Mouse (Mus musculus) heart, embryonic 16.5 days (tissue): ENCODE measurements around the gene Prr5l. TPM values are rescaled to one million over a fixed set of nuclear protein-coding genes. Genes with fewer than 3 reads are reported as not detected.
"Not testable (repeated sequence)": the region's sequence is repeated elsewhere in the genome, so short reads cannot be mapped to it uniquely, and the experiment has no call there.

Source experiments
- ATAC-seq: fragments of 200-750 bp; cut with Nextera tagmentation; replicated peaks from 2 replicates; pipeline ENCODE4 v1.8.0; 2017; ENCODE audit warnings: moderate number of reproducible peaks; ENCODE audit not compliant: insufficient read depth, low FRiP score; ENCODE audit errors: extremely low read depth
- H3K27ac ChIP-seq: fragments of 300-500 bp; sonication (generic); 2 replicates; pipeline ENCODE4 v1.5.1; 2014; ENCODE audit warnings: mild to moderate bottlenecking, low read length, control low read depth, moderate library complexity
- H3K27me3 ChIP-seq: fragments of 300-500 bp; sonication (generic); 2 replicates; pipeline ENCODE4 v1.6.1; 2014; ENCODE audit warnings: low read length, mixed read lengths; ENCODE audit not compliant: control insufficient read depth, insufficient read depth
- H3K36me3 ChIP-seq: fragments of 300-500 bp; sonication (generic); 2 replicates; pipeline ENCODE4 v1.6.1; 2014; ENCODE audit not compliant: control insufficient read depth, insufficient read depth
- H3K4me1 ChIP-seq: fragments of 300-500 bp; sonication (generic); 2 replicates; pipeline ENCODE4 v1.6.1; 2014; ENCODE audit warnings: low read length, mixed read lengths; ENCODE audit not compliant: control insufficient read depth, insufficient read depth
- H3K4me2 ChIP-seq: fragments of 300-500 bp; sonication (generic); 2 replicates; pipeline ENCODE4 v1.6.1; 2014; ENCODE audit warnings: low read depth, mild to moderate bottlenecking, control low read depth, low read length
- H3K4me3 ChIP-seq: fragments of 300-500 bp; sonication (generic); 2 replicates; pipeline ENCODE4 v1.5.1; 2014; ENCODE audit warnings: mild to moderate bottlenecking, control low read depth, low read length
- H3K9ac ChIP-seq: fragments of 300-500 bp; sonication (generic); 2 replicates; pipeline ENCODE4 v1.6.1; 2014; ENCODE audit warnings: low read length, control low read depth
- H3K9me3 ChIP-seq: fragments of 300-500 bp; sonication (generic); replicated peaks from 2 replicates; pipeline ENCODE4 v1.6.1; 2016; ENCODE audit warnings: low read length; ENCODE audit not compliant: control insufficient read depth
- WGBS: fragments of 180-500 bp; shearing (Covaris S2); extraction: QIAGEN DNeasy Blood & Tissue Kit; methylation state at CpG from one replicate; pipeline ENCODE4 v1.1.7; 2014; 5-methylcytosine and 5-hydroxymethylcytosine counted together
- polyA plus RNA-seq: library from polyadenylated mRNA; unstranded; fragments of >200 nt; fragmentation: Nextera tagmentation; extraction: Ambion mirVana; gene quantifications from 2 replicates; pipeline ENCODE4 v1.2.1, GENCODE M21; 2015

Gene Prr5l
- polyA plus RNA-seq, 1 experiment from 2014 or later: 6.2 TPM

- Histone ChIP-seq H3K9me3 (no peaks in the 10 kb centered on the region), H3K4me1 (peaks cover 29% of the 10 kb centered on the region), H3K27me3 (no peaks in the 10 kb centered on the region), H3K4me2 (no peak overlapping the region), H3K9ac (no peak overlapping the region), H3K4me3 (no peak overlapping the region), H3K27ac (no peak overlapping the region; the same call in 1 of the 2 replicates), H3K36me3 (no peaks in the 10 kb centered on the region)
- 65% methylated on average over 7 of the region's 7 CpGs for WGBS
- no peak for ATAC-seq
These were observed 130.4 kb downstream of the Prr5l start for GRCm38 (mm10) chr2:101752402-101752801.

- H3K9ac ChIP-seq: no peak overlapping the region
- no peak; the same call in 1 of the 2 replicates for ATAC-seq
- no peak overlapping the region for H3K4me3 ChIP-seq
- no peaks in the 10 kb centered on the region for H3K36me3 ChIP-seq
- WGBS: 20% methylated on average over 4 of the region's 4 CpGs
- no peaks in the 10 kb centered on the region for H3K27me3 ChIP-seq
- H3K4me2 ChIP-seq: peak overlapping the region; percentile 0; the same call in 1 of the 2 replicates
- H3K9me3 ChIP-seq: no peaks in the 10 kb centered on the region
- peak overlapping the region; percentile 64 for H3K27ac ChIP-seq
- H3K4me1 ChIP-seq: peaks cover 29% of the 10 kb centered on the region
These were observed 131.4 kb downstream of the Prr5l start for GRCm38 (mm10) chr2:101751236-101751922.

- no peaks in the 10 kb centered on the region for H3K27me3 ChIP-seq
- no peak for ATAC-seq
- peaks cover 9% of the 10 kb centered on the region for H3K4me1 ChIP-seq
- no peaks in the 10 kb centered on the region for H3K9me3 ChIP-seq
- 64% methylated on average over 7 of the region's 7 CpGs for WGBS
- no peak overlapping the region for H3K27ac ChIP-seq
- H3K4me2 ChIP-seq: no peak overlapping the region
- no peak overlapping the region for H3K4me3 ChIP-seq
- H3K9ac ChIP-seq: no peak overlapping the region
- no peaks in the 10 kb centered on the region for H3K36me3 ChIP-seq
These were observed 136.3 kb downstream of the Prr5l start for GRCm38 (mm10) chr2:101746537-101746936.

- not testable (repeated sequence) for H3K9me3 ChIP-seq, H3K4me3 ChIP-seq, ATAC-seq, H3K4me2 ChIP-seq, H3K36me3 ChIP-seq, H3K9ac ChIP-seq, H3K27ac ChIP-seq, H3K27me3 ChIP-seq, H3K4me1 ChIP-seq
- 79% methylated on average over 2 of the region's 2 CpGs for WGBS
These were observed 137.2 kb downstream of the Prr5l start for GRCm38 (mm10) chr2:101745656-101746055.

- ATAC-seq: no peak
- Histone ChIP-seq H3K4me1 (no peaks in the 10 kb centered on the region), H3K4me2 (no peak overlapping the region), H3K9me3 (no peaks in the 10 kb centered on the region), H3K9ac (no peak overlapping the region), H3K36me3 (no peaks in the 10 kb centered on the region), H3K27ac (no peak overlapping the region), H3K4me3 (no peak overlapping the region), H3K27me3 (no peaks in the 10 kb centered on the region)
- 79% methylated on average over 7 of the region's 7 CpGs for WGBS
These were observed 140.6 kb downstream of the Prr5l start for GRCm38 (mm10) chr2:101742072-101742860.

- Histone ChIP-seq H3K36me3 (no peaks in the 10 kb centered on the region), H3K4me1 (no peaks in the 10 kb centered on the region), H3K9me3 (no peaks in the 10 kb centered on the region), H3K4me3 (no peak overlapping the region), H3K4me2 (no peak overlapping the region), H3K9ac (no peak overlapping the region), H3K27me3 (no peaks in the 10 kb centered on the region), H3K27ac (no peak overlapping the region)
- 75% methylated on average over 8 of the region's 8 CpGs for WGBS
- no peak for ATAC-seq
These were observed 141.2 kb downstream of the Prr5l start for GRCm38 (mm10) chr2:101741653-101742052.

GRCm38 (mm10) chr2:101739914-101740313, 142.9 kb downstream of the Prr5l start:
- H3K9me3 ChIP-seq: no peaks in the 10 kb centered on the region
- ATAC-seq: no peak
- H3K27me3 ChIP-seq: no peaks in the 10 kb centered on the region
- no peak overlapping the region for H3K4me3 ChIP-seq
- H3K4me1 ChIP-seq: no peaks in the 10 kb centered on the region
- WGBS: 48% methylated on average over 5 of the region's 5 CpGs
- H3K9ac ChIP-seq: no peak overlapping the region
- H3K4me2 ChIP-seq: no peak overlapping the region
- H3K27ac ChIP-seq: no peak overlapping the region
- H3K36me3 ChIP-seq: no peaks in the 10 kb centered on the region

- 0 out of 2 replicates have a peak, but pooled peaks have one; percentile 29 for ATAC-seq
- WGBS: 56% methylated on average over 3 of the region's 3 CpGs
- Histone ChIP-seq H3K27me3 (no peaks in the 10 kb centered on the region), H3K9me3 (no peaks in the 10 kb centered on the region), H3K4me1 (peaks cover 2% of the 10 kb centered on the region; the same call in 1 of the 2 replicates), H3K27ac (no peak overlapping the region), H3K36me3 (no peaks in the 10 kb centered on the region), H3K9ac (no peak overlapping the region), H3K4me2 (no peak overlapping the region), H3K4me3 (no peak overlapping the region)
These were observed 149.3 kb downstream of the Prr5l start for GRCm38 (mm10) chr2:101733564-101733963.

- WGBS: 79% methylated on average over 10 of the region's 10 CpGs
- Histone ChIP-seq H3K4me1 (peaks cover 2% of the 10 kb centered on the region; the same call in 1 of the 2 replicates), H3K27ac (no peak overlapping the region), H3K9ac (no peak overlapping the region), H3K9me3 (no peaks in the 10 kb centered on the region), H3K27me3 (no peaks in the 10 kb centered on the region), H3K4me2 (0 out of 2 replicates have a peak overlapping the region, but pooled peaks have one; percentile 16), H3K36me3 (no peaks in the 10 kb centered on the region), H3K4me3 (no peak overlapping the region)
- no peak for ATAC-seq
These were observed 150.0 kb downstream of the Prr5l start for GRCm38 (mm10) chr2:101732777-101733210.
